Mouse (Mus musculus) midbrain, embryonic 15.5 days (tissue): ENCODE data around the gene D930048N14Rik. TPM values are rescaled to one million over a fixed set of nuclear protein-coding genes. Genes with fewer than 3 reads are reported as not detected.

Source experiments
- ATAC-seq: fragments of 200-750 bp; cut with Nextera tagmentation; replicated peaks from 2 replicates; pipeline ENCODE4 v1.8.0; 2017; ENCODE audit warnings: moderate TSS enrichment
- H3K27ac ChIP-seq: fragments of 300-500 bp; sonication (generic); 2 replicates; pipeline ENCODE4 v1.5.1; 2015; ENCODE audit warnings: mild to moderate bottlenecking, inconsistent platforms
- H3K27me3 ChIP-seq: fragments of 300-500 bp; sonication (generic); replicated peaks from 2 replicates; pipeline ENCODE4 v1.6.1; 2015; ENCODE audit warnings: inconsistent platforms
- H3K36me3 ChIP-seq: fragments of 300-500 bp; sonication (generic); replicated peaks from 2 replicates; pipeline ENCODE4 v1.6.1; 2015; ENCODE audit warnings: inconsistent platforms
- H3K4me1 ChIP-seq: fragments of 300-500 bp; sonication (generic); 2 replicates; pipeline ENCODE4 v1.6.1; 2015; ENCODE audit warnings: inconsistent platforms
- H3K4me2 ChIP-seq: fragments of 300-500 bp; sonication (generic); 2 replicates; pipeline ENCODE4 v1.6.1; 2015; ENCODE audit warnings: inconsistent platforms, mild to moderate bottlenecking, moderate library complexity
- H3K4me3 ChIP-seq: fragments of 300-500 bp; sonication (generic); 2 replicates; pipeline ENCODE4 v1.5.1; 2015; ENCODE audit warnings: mild to moderate bottlenecking, inconsistent platforms
- H3K9ac ChIP-seq: fragments of 300-500 bp; sonication (generic); 2 replicates; pipeline ENCODE4 v1.6.1; 2015; ENCODE audit warnings: mild to moderate bottlenecking, inconsistent platforms
- H3K9me3 ChIP-seq: fragments of 300-500 bp; sonication (generic); 2 replicates; pipeline ENCODE4 v1.6.1; 2016; ENCODE audit warnings: inconsistent platforms
- WGBS: fragments of 180-500 bp; shearing (Covaris S2); methylation state at CpG from one replicate; pipeline ENCODE4 v1.1.7; 2015; ENCODE audit warnings: mixed read lengths; 5-methylcytosine and 5-hydroxymethylcytosine counted together
- polyA plus RNA-seq: library from polyadenylated mRNA; unstranded; fragments of >200 nt; fragmentation: Nextera tagmentation; extraction: Ambion mirVana; gene quantifications from 2 replicates; pipeline ENCODE4 v1.2.1, GENCODE M21; 2015

Gene D930048N14Rik
- polyA plus RNA-seq, 1 experiment from 2014 or later, result 0.94 TPM

GRCm38 (mm10) chr11:51617693-51618092 is 33.1 kb upstream of the D930048N14Rik start:
- no peak overlapping the region for H3K4me2 ChIP-seq

DNA sequence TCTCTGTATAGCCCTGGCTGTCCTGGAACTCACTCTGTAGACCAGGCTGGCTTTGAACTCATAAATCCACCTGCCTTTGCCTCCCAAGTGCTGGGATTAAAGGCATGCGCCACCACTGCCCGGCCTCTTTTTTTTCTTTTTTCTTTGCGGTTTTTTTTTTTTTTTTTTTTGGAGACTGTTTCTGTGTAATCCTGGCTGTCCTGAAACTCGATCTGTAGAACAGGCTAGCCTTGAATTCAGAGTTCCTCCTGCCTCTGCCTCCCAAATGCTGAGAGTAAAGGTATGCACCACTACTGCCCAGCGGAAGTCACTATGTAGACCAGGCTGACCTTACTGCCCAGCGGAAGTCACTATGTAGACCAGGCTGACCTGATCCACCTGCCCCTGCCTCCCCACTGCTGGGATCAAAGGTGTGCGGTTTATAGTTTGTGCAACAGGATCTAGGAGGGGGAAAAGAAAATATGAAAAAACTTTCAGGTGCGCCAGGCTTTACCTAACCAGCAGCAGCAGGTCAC is 31.8 kb upstream of the D930048N14Rik start:
- peaks cover 30% of the 10 kb centered on the region for H3K4me1 ChIP-seq
- no peaks in the 10 kb centered on the region for H3K9me3 ChIP-seq
- no peak overlapping the region for H3K9ac ChIP-seq
- 51% methylated on average over 8 of the region's 8 CpGs for WGBS
- H3K36me3 ChIP-seq, result peaks cover 13% of the 10 kb centered on the region; the same call in 1 of the 2 replicates
- peak; percentile 61; the same call in 1 of the 2 replicates for ATAC-seq
- peak overlapping the region; percentile 87 for H3K4me3 ChIP-seq
- H3K27ac ChIP-seq, result 0 out of 2 replicates have a peak overlapping the region, but pooled peaks have one; percentile 39
- H3K4me2 ChIP-seq, result peak overlapping the region; percentile 71
- no peaks in the 10 kb centered on the region for H3K27me3 ChIP-seq

More at GRCm38 (mm10) chr11:51617693-51618092, 33.1 kb upstream of the D930048N14Rik start:
- WGBS, result 5% methylated on average over 4 of the region's 4 CpGs
- Histone ChIP-seq H3K4me3 (no peak overlapping the region), H3K4me1 (peaks cover 30% of the 10 kb centered on the region), H3K9ac (no peak overlapping the region), H3K27ac (no peak overlapping the region), H3K27me3 (no peaks in the 10 kb centered on the region), H3K36me3 (peaks cover 2% of the 10 kb centered on the region; the same call in 1 of the 2 replicates), H3K9me3 (no peaks in the 10 kb centered on the region)
- no peak for ATAC-seq

- Histone ChIP-seq H3K4me3 (peak within 1 kb of the TSS; percentile 87), H3K9ac (peak within 1 kb of the TSS; percentile 66), H3K27me3 (no peaks in the 10 kb centered on the region), H3K27ac (peak within 1 kb of the TSS; percentile 39; the same call in 1 of the 2 replicates), H3K4me2 (peak within 1 kb of the TSS; percentile 71), H3K9me3 (no peaks in the 10 kb centered on the region), H3K36me3 (peaks cover 19% of the 10 kb centered on the region), H3K4me1 (peaks cover 30% of the 10 kb centered on the region)
- WGBS, result under 1% methylated on average over 51 of the region's 51 CpGs
- peak; percentile 95 for ATAC-seq
Measured at GRCm38 (mm10) chr11:51619409-51620060, 31.2 kb upstream of the D930048N14Rik start, which contains the start of gene Nhp2. Gene Nhp2, plus strand, starts transcription at chr11:51619735.

DNA sequence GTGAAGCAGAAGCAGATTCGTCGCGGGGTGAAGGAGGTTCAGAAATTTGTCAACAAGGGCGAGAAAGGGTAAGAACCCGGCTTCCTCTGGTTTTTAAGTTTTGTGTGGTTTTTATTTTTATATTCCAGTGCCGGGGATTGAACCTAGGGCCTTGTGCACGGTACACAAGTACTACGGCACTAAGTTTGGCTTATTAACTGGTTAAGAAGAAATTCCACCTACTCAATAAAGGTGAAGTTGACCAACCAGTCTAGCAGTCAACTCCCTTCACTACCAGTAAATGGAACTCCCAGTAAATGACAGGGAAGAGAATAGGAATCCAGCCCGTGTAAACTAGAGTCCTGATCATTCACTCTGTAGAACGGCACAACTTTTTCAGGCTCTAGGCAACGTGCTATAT is 30.7 kb upstream of the D930048N14Rik start:
- Histone ChIP-seq H3K9me3 (no peaks in the 10 kb centered on the region), H3K4me1 (peaks cover 29% of the 10 kb centered on the region), H3K36me3 (peaks cover 24% of the 10 kb centered on the region), H3K27ac (no peak overlapping the region), H3K4me2 (peak overlapping the region; percentile 71), H3K27me3 (no peaks in the 10 kb centered on the region), H3K9ac (peak overlapping the region; percentile 66), H3K4me3 (peak overlapping the region; percentile 87)
- ATAC-seq, result no peak
- 2% methylated on average over 11 of the region's 11 CpGs for WGBS

GRCm38 (mm10) chr11:51621776-51622175 is 29.0 kb upstream of the D930048N14Rik start:
- no peaks in the 10 kb centered on the region for H3K9me3 ChIP-seq
- no peak overlapping the region for H3K9ac ChIP-seq
- H3K4me2 ChIP-seq, result no peak overlapping the region
- peaks cover 34% of the 10 kb centered on the region for H3K36me3 ChIP-seq
- H3K27me3 ChIP-seq, result no peaks in the 10 kb centered on the region
- 95% methylated on average over 2 of the region's 2 CpGs for WGBS
- H3K4me3 ChIP-seq, result no peak overlapping the region
- peaks cover 21% of the 10 kb centered on the region for H3K4me1 ChIP-seq
- no peak overlapping the region for H3K27ac ChIP-seq
- ATAC-seq, result no peak

DNA sequence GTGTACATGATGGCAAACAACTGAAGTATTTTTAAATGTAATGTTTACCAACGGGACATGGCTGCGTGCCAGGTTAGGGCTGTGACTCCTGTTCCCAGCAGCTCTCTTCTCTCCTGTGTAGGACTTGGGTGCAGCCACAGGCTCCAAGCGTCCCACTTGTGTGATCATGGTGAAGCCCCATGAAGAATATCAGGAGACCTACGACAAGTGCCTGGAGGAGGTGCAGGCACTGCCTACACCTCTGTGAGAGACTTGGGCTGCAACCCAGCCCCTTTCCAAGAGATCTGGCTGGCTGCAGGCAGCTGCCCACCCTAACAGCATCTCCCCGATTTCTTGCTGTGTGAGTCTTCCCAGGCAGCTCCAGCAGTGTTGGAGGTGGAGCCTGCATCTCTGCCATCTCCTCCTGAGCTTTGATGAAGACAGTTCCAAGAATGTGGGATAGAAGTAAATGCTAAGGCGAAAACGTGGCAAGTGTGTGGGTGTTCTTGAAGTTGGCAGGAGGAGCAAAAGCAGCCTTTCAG is 27.7 kb upstream of the D930048N14Rik start:
- Histone ChIP-seq H3K4me2 (no peak overlapping the region), H3K4me3 (no peak overlapping the region), H3K9ac (no peak overlapping the region), H3K4me1 (peaks cover 21% of the 10 kb centered on the region), H3K36me3 (peaks cover 47% of the 10 kb centered on the region), H3K27ac (no peak overlapping the region), H3K9me3 (no peaks in the 10 kb centered on the region), H3K27me3 (no peaks in the 10 kb centered on the region)
- ATAC-seq, result no peak
- WGBS, result 89% methylated on average over 7 of the region's 7 CpGs

DNA sequence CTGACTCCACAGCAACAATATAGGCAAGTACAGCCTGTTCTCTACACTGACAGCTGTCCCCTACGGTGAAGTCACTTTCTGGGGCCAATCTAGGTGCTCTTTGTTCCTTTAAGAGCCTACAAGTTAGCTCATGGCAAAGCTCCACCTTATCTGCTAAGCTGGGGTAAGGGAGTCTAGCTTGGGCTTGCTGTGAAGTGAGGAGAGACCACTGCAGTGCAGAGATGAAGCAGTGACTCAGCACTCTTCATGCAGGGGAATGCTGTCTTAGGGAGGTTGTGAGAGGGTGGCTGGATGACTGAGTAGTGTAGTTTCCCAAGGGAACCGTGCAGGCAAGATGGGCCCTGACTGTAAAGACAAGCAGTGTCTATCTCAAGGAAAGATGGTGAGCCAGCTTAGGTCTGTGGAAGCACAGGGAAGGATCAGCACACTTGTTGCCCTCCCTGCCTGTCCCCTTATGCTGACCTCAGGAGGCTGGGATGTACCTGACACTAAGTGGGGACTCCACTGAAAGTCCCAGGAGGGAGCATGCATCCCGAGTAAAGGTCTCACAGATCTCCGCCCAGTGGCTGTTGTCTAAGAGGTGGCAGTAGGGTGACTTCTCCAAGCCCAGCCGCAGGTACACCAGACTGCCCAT is 25.4 kb upstream of the D930048N14Rik start:
- H3K4me3 ChIP-seq, result no peak overlapping the region
- H3K36me3 ChIP-seq, result peaks cover 52% of the 10 kb centered on the region
- no peaks in the 10 kb centered on the region for H3K9me3 ChIP-seq
- peaks cover 14% of the 10 kb centered on the region for H3K4me1 ChIP-seq
- no peak overlapping the region for H3K27ac ChIP-seq
- 86% methylated on average over 5 of the region's 5 CpGs for WGBS
- H3K4me2 ChIP-seq, result no peak overlapping the region
- no peak overlapping the region for H3K9ac ChIP-seq
- H3K27me3 ChIP-seq, result no peaks in the 10 kb centered on the region
- no peak for ATAC-seq

DNA sequence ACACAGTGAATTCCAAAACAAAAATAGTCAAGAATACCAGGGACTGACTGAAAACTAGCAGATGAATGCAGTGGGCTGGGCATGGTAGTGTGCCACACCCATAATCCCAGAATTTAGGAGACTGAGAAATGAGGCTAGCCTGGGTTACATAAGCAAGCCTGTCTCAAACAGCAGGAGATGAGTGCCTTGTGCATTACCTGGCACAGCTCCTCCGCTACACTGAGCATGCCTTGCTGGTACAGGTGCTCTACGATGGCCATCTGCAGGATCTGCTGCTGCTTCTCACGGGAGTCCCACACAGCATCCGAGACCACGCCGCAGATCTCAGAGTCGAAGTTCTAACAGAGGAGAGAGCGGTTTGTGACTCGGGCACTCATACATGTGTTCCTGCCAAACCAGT is 23.3 kb upstream of the D930048N14Rik start:
- ATAC-seq, result no peak
- Histone ChIP-seq H3K4me1 (peaks cover 4% of the 10 kb centered on the region; the same call in 1 of the 2 replicates), H3K9ac (no peak overlapping the region), H3K9me3 (no peaks in the 10 kb centered on the region), H3K36me3 (peaks cover 52% of the 10 kb centered on the region), H3K4me2 (no peak overlapping the region), H3K4me3 (no peak overlapping the region), H3K27me3 (no peaks in the 10 kb centered on the region), H3K27ac (no peak overlapping the region)
- 93% methylated on average over 9 of the region's 9 CpGs for WGBS

GRCm38 (mm10) chr11:51627907-51628306 is 22.8 kb upstream of the D930048N14Rik start:
- 88% methylated on average over 8 of the region's 8 CpGs for WGBS
- Histone ChIP-seq H3K27me3 (no peaks in the 10 kb centered on the region), H3K9ac (no peak overlapping the region), H3K36me3 (peaks cover 47% of the 10 kb centered on the region), H3K4me2 (no peak overlapping the region), H3K4me3 (no peak overlapping the region), H3K9me3 (no peaks in the 10 kb centered on the region), H3K27ac (no peak overlapping the region), H3K4me1 (peaks cover 7% of the 10 kb centered on the region; the same call in 1 of the 2 replicates)
- ATAC-seq, result no peak

DNA sequence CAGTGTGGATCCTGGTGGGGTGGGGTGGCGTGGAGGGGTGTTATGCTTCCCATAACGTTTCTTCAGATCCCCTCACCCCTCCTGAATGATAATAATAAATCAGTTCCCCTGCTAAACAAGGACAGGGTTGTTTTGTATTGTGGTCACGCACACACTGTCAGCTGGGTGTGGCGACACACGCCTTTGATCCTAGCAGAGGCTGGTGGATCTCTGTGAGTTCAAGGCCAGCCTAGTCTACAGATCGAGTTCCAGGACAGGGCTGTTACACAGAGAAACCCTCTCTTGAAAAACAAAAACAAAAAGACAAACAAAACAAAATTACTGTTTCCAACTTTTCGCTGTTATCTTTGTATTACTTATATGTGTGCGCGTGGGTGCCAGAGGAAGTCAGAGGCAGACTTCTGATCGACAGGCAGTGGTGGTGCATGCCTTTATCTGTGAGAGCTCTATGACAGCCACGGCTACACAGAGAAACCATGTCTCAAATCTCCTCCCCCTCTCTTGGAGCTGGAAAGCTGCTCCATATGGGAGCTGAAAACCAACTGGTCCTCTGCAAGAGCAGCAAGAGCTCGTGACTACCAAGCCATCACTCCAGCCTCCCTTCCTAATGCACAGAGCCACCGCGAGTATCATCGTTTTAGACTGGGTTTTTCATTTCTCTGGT is 21.0 kb upstream of the D930048N14Rik start:
- no peaks in the 10 kb centered on the region for H3K9me3 ChIP-seq
- H3K4me1 ChIP-seq, result peaks cover 17% of the 10 kb centered on the region
- no peaks in the 10 kb centered on the region for H3K27me3 ChIP-seq
- no peak overlapping the region for H3K27ac ChIP-seq
- H3K9ac ChIP-seq, result no peak overlapping the region
- H3K4me2 ChIP-seq, result no peak overlapping the region
- 83% methylated on average over 15 of the region's 15 CpGs for WGBS
- ATAC-seq, result no peak
- H3K4me3 ChIP-seq, result no peak overlapping the region
- H3K36me3 ChIP-seq, result peaks cover 30% of the 10 kb centered on the region

DNA sequence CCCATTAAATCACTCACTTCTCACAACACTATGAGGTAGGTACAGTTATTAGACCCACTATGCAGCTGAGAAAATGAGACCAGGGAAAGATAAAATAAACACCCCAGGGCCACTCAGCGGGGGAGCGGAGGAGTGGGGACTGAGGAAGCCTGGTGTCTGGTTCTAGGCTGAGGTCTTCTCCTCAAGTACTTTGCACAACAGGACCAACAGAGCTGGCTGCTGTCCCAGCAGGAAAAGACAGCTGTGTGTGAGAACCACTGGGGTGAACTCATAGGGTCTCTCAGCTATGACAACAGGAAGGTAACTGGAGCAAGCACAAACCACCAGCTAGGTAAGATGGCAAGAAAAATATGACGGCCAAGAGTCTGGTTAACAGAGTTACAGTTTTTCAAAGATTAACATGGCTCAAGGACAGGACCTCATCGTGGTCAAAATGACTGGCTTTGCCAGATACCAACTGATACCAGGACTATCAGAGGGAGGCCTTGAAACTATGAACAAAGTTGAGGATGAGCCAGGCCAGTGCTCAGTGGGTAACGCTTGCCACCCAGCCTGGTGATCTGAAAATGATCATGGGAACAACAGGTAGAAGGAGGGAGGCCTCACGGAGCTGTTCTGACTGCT is 18.5 kb upstream of the D930048N14Rik start:
- H3K27me3 ChIP-seq, result no peaks in the 10 kb centered on the region
- H3K9ac ChIP-seq, result no peak overlapping the region
- no peak overlapping the region for H3K27ac ChIP-seq
- peaks cover 13% of the 10 kb centered on the region; the same call in 1 of the 2 replicates for H3K36me3 ChIP-seq
- H3K4me1 ChIP-seq, result peaks cover 30% of the 10 kb centered on the region
- ATAC-seq, result no peak
- WGBS, result 91% methylated on average over 6 of the region's 6 CpGs
- no peak overlapping the region for H3K4me2 ChIP-seq
- H3K4me3 ChIP-seq, result no peak overlapping the region
- H3K9me3 ChIP-seq, result no peaks in the 10 kb centered on the region
